Mouse (Mus musculus) adrenal gland, adult (tissue): ENCODE data around the gene Gm8298.
"Not testable (repeated sequence)": the region's sequence is repeated elsewhere in the genome, so short reads cannot be mapped to it uniquely, and the experiment has no call there.

Experiments used
- DNase-seq, 2 experiments: peaks; one replicate each; pipeline ENCODE4 v3.0.0; 2022 to 2023; ENCODE audit warnings: low spot score in 1 of 2; ENCODE audit not compliant: inconsistent age in 2 of 2

Gm8298 gene

GRCm38 (mm10) chr3:59860751-59861150 is at the start of gene Gm8298:
Gene Gm8298, plus strand, starts transcription at chr3:59861051.
- no peak for DNase-seq

GRCm38 (mm10) chr3:59813169-59813568 is 47.7 kb upstream of the Gm8298 start:
- no peak for DNase-seq

- DNase-seq = peak; percentile 13 to 79
These were observed 9.9 kb downstream of the Gm8298 start for GRCm38 (mm10) chr3:59870765-59871164.

- not testable (repeated sequence) for DNase-seq
These were observed 16.8 kb downstream of the Gm8298 start for GRCm38 (mm10) chr3:59877601-59878000.

GRCm38 (mm10) chr3:59879801-59880554 is 19.1 kb downstream of the Gm8298 start:
- DNase-seq = not testable (repeated sequence)

- DNase-seq = peak in 1 of 2 experiments; percentile 38
These were observed 32.4 kb downstream of the Gm8298 start for GRCm38 (mm10) chr3:59893276-59893675.

GRCm38 (mm10) chr3:59924914-59925313 is 64.1 kb downstream of the Gm8298 start, which contains the start of gene C130079G13Rik:
Gene C130079G13Rik, plus strand, starts transcription at chr3:59925214.
- no peak for DNase-seq
